Mouse (Mus musculus): Measurements from ENCODE around the gene Tsc2. TPM values are rescaled to one million over a fixed set of nuclear protein-coding genes. Genes with fewer than 3 reads are reported as not detected.
A peak's percentile ranks its signal among the peaks of the same experiment; 100 is the strongest.

The Tsc2 gene
- 55.8 and 59.3 TPM in 2 replicates for polyA plus RNA-seq (2014; fragmentation: Nextera tagmentation; extraction: Ambion mirVana)

GRCm38 (mm10) chr17:24632167-24632812 lies at the start of gene Tsc2, which contains the start of gene Nthl1:
Gene Tsc2 (minus strand): TSS chr17:24632630.
Gene Nthl1 (plus strand): TSS chr17:24632680.
- WGBS, result 2% methylated on average over 51 of the region's 51 CpGs
- peak; percentile 91 for DNase-seq (ENCODE audit: low spot score)
- Histone ChIP-seq H3K4me1 (replicated peaks; ENCODE audit: control insufficient read depth, insufficient read depth, low read length) (peaks cover 15% of the 10 kb centered on the region), H3K4me2 (ENCODE audit: low read length) (peak within 1 kb of the TSS; percentile 84), H3K9me3 (ENCODE audit: control insufficient read depth, low read length) (no peaks in the 10 kb centered on the region), H3K36me3 (ENCODE audit: control insufficient read depth, insufficient read depth, low read length) (peaks cover 34% of the 10 kb centered on the region), H3K27me3 (replicated peaks; ENCODE audit: control insufficient read depth, insufficient read depth, low read length) (no peaks in the 10 kb centered on the region), H3K27ac (ENCODE audit: low read depth) (peak within 1 kb of the TSS; percentile 88), H3K9ac (ENCODE audit: low read length) (peak within 1 kb of the TSS; percentile 77), H3K4me3 (ENCODE audit: low read depth, low read length) (peak within 1 kb of the TSS; percentile 60)
- ATAC-seq (replicated peaks; ENCODE audit: low FRiP score, low TSS enrichment, low read depth), result peak; percentile 89

- H3K4me3 ChIP-seq (ENCODE audit: low read depth, low read length), result no peak overlapping the region
- no peak overlapping the region for H3K4me2 ChIP-seq (ENCODE audit: low read length)
- 82% methylated on average over 24 of the region's 24 CpGs for WGBS
- no peak for DNase-seq (ENCODE audit: low spot score)
- H3K9ac ChIP-seq (ENCODE audit: low read length), result no peak overlapping the region
- no peaks in the 10 kb centered on the region for H3K27me3 ChIP-seq (replicated peaks; ENCODE audit: control insufficient read depth, insufficient read depth, low read length)
- no peaks in the 10 kb centered on the region for H3K9me3 ChIP-seq (ENCODE audit: control insufficient read depth, low read length)
- peaks cover 58% of the 10 kb centered on the region for H3K36me3 ChIP-seq (ENCODE audit: control insufficient read depth, insufficient read depth, low read length)
- no peaks in the 10 kb centered on the region; the same call in 1 of the 2 replicates for H3K4me1 ChIP-seq (replicated peaks; ENCODE audit: control insufficient read depth, insufficient read depth, low read length)
- no peak overlapping the region for H3K27ac ChIP-seq (ENCODE audit: low read depth)
- peak; percentile 67 for ATAC-seq (replicated peaks; ENCODE audit: low FRiP score, low TSS enrichment, low read depth)
These were observed 45.2 kb upstream of the Tsc2 start for GRCm38 (mm10) chr17:24677500-24678080.

- 94% methylated on average over 5 of the region's 5 CpGs for WGBS
- Histone ChIP-seq H3K9me3 (ENCODE audit: control insufficient read depth, low read length) (no peaks in the 10 kb centered on the region), H3K27ac (ENCODE audit: low read depth) (no peak overlapping the region), H3K9ac (ENCODE audit: low read length) (no peak overlapping the region), H3K4me2 (ENCODE audit: low read length) (no peak overlapping the region), H3K27me3 (replicated peaks; ENCODE audit: control insufficient read depth, insufficient read depth, low read length) (no peaks in the 10 kb centered on the region), H3K36me3 (ENCODE audit: control insufficient read depth, insufficient read depth, low read length) (peaks cover 54% of the 10 kb centered on the region), H3K4me1 (replicated peaks; ENCODE audit: control insufficient read depth, insufficient read depth, low read length) (peaks cover 7% of the 10 kb centered on the region), H3K4me3 (ENCODE audit: low read depth, low read length) (no peak overlapping the region)
- no peak for ATAC-seq (replicated peaks; ENCODE audit: low FRiP score, low TSS enrichment, low read depth)
- DNase-seq (ENCODE audit: low spot score), result no peak
These were observed 44.4 kb upstream of the Tsc2 start for GRCm38 (mm10) chr17:24676877-24677276.

- H3K27ac ChIP-seq (ENCODE audit: low read depth), result no peak overlapping the region
- H3K4me3 ChIP-seq (ENCODE audit: low read depth, low read length), result no peak overlapping the region
- peaks cover 47% of the 10 kb centered on the region for H3K36me3 ChIP-seq (ENCODE audit: control insufficient read depth, insufficient read depth, low read length)
- 60% methylated on average over 2 of the region's 2 CpGs for WGBS
- H3K27me3 ChIP-seq (replicated peaks; ENCODE audit: control insufficient read depth, insufficient read depth, low read length), result no peaks in the 10 kb centered on the region
- no peak overlapping the region for H3K4me2 ChIP-seq (ENCODE audit: low read length)
- no peak overlapping the region for H3K9ac ChIP-seq (ENCODE audit: low read length)
- DNase-seq (ENCODE audit: low spot score), result peak; percentile 84
- H3K9me3 ChIP-seq (ENCODE audit: control insufficient read depth, low read length), result no peaks in the 10 kb centered on the region
- ATAC-seq (replicated peaks; ENCODE audit: low FRiP score, low TSS enrichment, low read depth), result no peak
- H3K4me1 ChIP-seq (replicated peaks; ENCODE audit: control insufficient read depth, insufficient read depth, low read length), result peaks cover 14% of the 10 kb centered on the region
These were observed 43.8 kb upstream of the Tsc2 start for GRCm38 (mm10) chr17:24676187-24676586.

- H3K4me3 ChIP-seq (ENCODE audit: low read depth, low read length), result no peak overlapping the region
- H3K36me3 ChIP-seq (ENCODE audit: control insufficient read depth, insufficient read depth, low read length), result peaks cover 28% of the 10 kb centered on the region
- H3K4me2 ChIP-seq (ENCODE audit: low read length), result no peak overlapping the region
- H3K4me1 ChIP-seq (replicated peaks; ENCODE audit: control insufficient read depth, insufficient read depth, low read length), result peaks cover 23% of the 10 kb centered on the region
- no peaks in the 10 kb centered on the region for H3K9me3 ChIP-seq (ENCODE audit: control insufficient read depth, low read length)
- DNase-seq (ENCODE audit: low spot score) (no peak), ATAC-seq (replicated peaks; ENCODE audit: low FRiP score, low TSS enrichment, low read depth) (no peak)
- no peak overlapping the region for H3K9ac ChIP-seq (ENCODE audit: low read length)
- H3K27ac ChIP-seq (ENCODE audit: low read depth), result no peak overlapping the region
- H3K27me3 ChIP-seq (replicated peaks; ENCODE audit: control insufficient read depth, insufficient read depth, low read length), result no peaks in the 10 kb centered on the region
- 85% methylated on average over 7 of the region's 7 CpGs for WGBS
These were observed 41.8 kb upstream of the Tsc2 start for GRCm38 (mm10) chr17:24674277-24674676.

- 15% methylated on average over 5 of the region's 5 CpGs for WGBS
- DNase-seq (ENCODE audit: low spot score), result no peak
- no peaks in the 10 kb centered on the region for H3K27me3 ChIP-seq (replicated peaks; ENCODE audit: control insufficient read depth, insufficient read depth, low read length)
- H3K9me3 ChIP-seq (ENCODE audit: control insufficient read depth, low read length), result no peaks in the 10 kb centered on the region
- peaks cover 6% of the 10 kb centered on the region for H3K36me3 ChIP-seq (ENCODE audit: control insufficient read depth, insufficient read depth, low read length)
- no peak for ATAC-seq (replicated peaks; ENCODE audit: low FRiP score, low TSS enrichment, low read depth)
- no peak overlapping the region for H3K4me3 ChIP-seq (ENCODE audit: low read depth, low read length)
- H3K4me1 ChIP-seq (replicated peaks; ENCODE audit: control insufficient read depth, insufficient read depth, low read length), result peaks cover 26% of the 10 kb centered on the region
- H3K4me2 ChIP-seq (ENCODE audit: low read length), result peak overlapping the region; percentile 20
- H3K27ac ChIP-seq (ENCODE audit: low read depth), result no peak overlapping the region
- 0 out of 2 replicates have a peak overlapping the region, but pooled peaks have one; percentile 6 for H3K9ac ChIP-seq (ENCODE audit: low read length)
These were observed 39.7 kb upstream of the Tsc2 start for GRCm38 (mm10) chr17:24672141-24672540.

- DNase-seq (ENCODE audit: low spot score) (no peak), ATAC-seq (replicated peaks; ENCODE audit: low FRiP score, low TSS enrichment, low read depth) (no peak)
- H3K4me1 ChIP-seq (replicated peaks; ENCODE audit: control insufficient read depth, insufficient read depth, low read length), result peaks cover 26% of the 10 kb centered on the region
- no peaks in the 10 kb centered on the region for H3K36me3 ChIP-seq (ENCODE audit: control insufficient read depth, insufficient read depth, low read length)
- H3K27me3 ChIP-seq (replicated peaks; ENCODE audit: control insufficient read depth, insufficient read depth, low read length), result no peaks in the 10 kb centered on the region
- H3K4me3 ChIP-seq (ENCODE audit: low read depth, low read length), result no peak overlapping the region
- no peak overlapping the region for H3K27ac ChIP-seq (ENCODE audit: low read depth)
- no peak overlapping the region for H3K9ac ChIP-seq (ENCODE audit: low read length)
- H3K9me3 ChIP-seq (ENCODE audit: control insufficient read depth, low read length), result no peaks in the 10 kb centered on the region
- peak overlapping the region; percentile 92 for H3K4me2 ChIP-seq (ENCODE audit: low read length)
- WGBS, result 70% methylated on average over 5 of the region's 5 CpGs
These were observed 38.9 kb upstream of the Tsc2 start for GRCm38 (mm10) chr17:24671346-24671745.

GRCm38 (mm10) chr17:24670246-24670844 lies 37.9 kb upstream of the Tsc2 start:
- ATAC-seq (replicated peaks; ENCODE audit: low FRiP score, low TSS enrichment, low read depth) (no peak), DNase-seq (ENCODE audit: low spot score) (no peak)
- WGBS, result 9% methylated on average over 8 of the region's 8 CpGs
- Histone ChIP-seq H3K27me3 (replicated peaks; ENCODE audit: control insufficient read depth, insufficient read depth, low read length) (no peaks in the 10 kb centered on the region), H3K4me1 (replicated peaks; ENCODE audit: control insufficient read depth, insufficient read depth, low read length) (peaks cover 26% of the 10 kb centered on the region), H3K9me3 (ENCODE audit: control insufficient read depth, low read length) (no peaks in the 10 kb centered on the region), H3K4me3 (ENCODE audit: low read depth, low read length) (peak overlapping the region; percentile 98), H3K27ac (ENCODE audit: low read depth) (peak overlapping the region; percentile 81; the same call in 1 of the 2 replicates), H3K9ac (ENCODE audit: low read length) (peak overlapping the region; percentile 91), H3K4me2 (ENCODE audit: low read length) (peak overlapping the region; percentile 92), H3K36me3 (ENCODE audit: control insufficient read depth, insufficient read depth, low read length) (no peaks in the 10 kb centered on the region)

Measured in intestine, embryonic 14.5 days (tissue).